Mouse (Mus musculus): Measurements from ENCODE around the gene Clint1. TPM values are rescaled to one million over a fixed set of nuclear protein-coding genes. Genes with fewer than 3 reads are reported as not detected.
"Not testable (repeated sequence)": the region's sequence is repeated elsewhere in the genome, so short reads cannot be mapped to it uniquely, and the experiment has no call there.

Gene Clint1
- polyA plus RNA-seq, 1 experiment from 2014 or later = 60.3 TPM

GRCm38 (mm10) chr11:45875351-45875935, 23.6 kb downstream of the Clint1 start:
- Histone ChIP-seq H3K4me3 (no peak overlapping the region), H3K36me3 (peaks cover 22% of the 10 kb centered on the region; the same call in 1 of the 2 replicates), H3K27me3 (ENCODE audit: low read depth, poor library complexity, severe bottlenecking) (no peaks in the 10 kb centered on the region), H3K4me1 (0 out of 2 replicates have a peak, but pooled peaks cover 3% of the 10 kb centered on the region), H3K9me3 (replicated peaks) (no peaks in the 10 kb centered on the region), H3K27ac (replicated peaks) (no peak overlapping the region)
- DNase-seq (ENCODE audit: low spot score) = no peak
- 97% methylated on average over 7 of the region's 7 CpGs for WGBS

GRCm38 (mm10) chr11:45876036-45876435, 24.2 kb downstream of the Clint1 start:
- Histone ChIP-seq H3K4me3 (no peak overlapping the region), H3K4me1 (0 out of 2 replicates have a peak, but pooled peaks cover 8% of the 10 kb centered on the region), H3K27me3 (ENCODE audit: low read depth, poor library complexity, severe bottlenecking) (no peaks in the 10 kb centered on the region), H3K36me3 (peaks cover 19% of the 10 kb centered on the region; the same call in 1 of the 2 replicates), H3K9me3 (replicated peaks) (no peaks in the 10 kb centered on the region), H3K27ac (replicated peaks) (no peak overlapping the region)
- no peak for DNase-seq (ENCODE audit: low spot score)
- WGBS = 97% methylated on average over 2 of the region's 2 CpGs

- peaks cover 14% of the 10 kb centered on the region; the same call in 1 of the 2 replicates for H3K36me3 ChIP-seq
- DNase-seq (ENCODE audit: low spot score); H3K4me3 ChIP-seq; H3K27me3 ChIP-seq (ENCODE audit: low read depth, poor library complexity, severe bottlenecking); H3K9me3 ChIP-seq (replicated peaks); H3K27ac ChIP-seq (replicated peaks); H3K4me1 ChIP-seq: not testable (repeated sequence)
- WGBS = 84% methylated on average over 4 of the region's 4 CpGs
Measured at GRCm38 (mm10) chr11:45879366-45879765, 27.5 kb downstream of the Clint1 start.

GRCm38 (mm10) chr11:45881026-45881682, 29.3 kb downstream of the Clint1 start:
- no peaks in the 10 kb centered on the region for H3K27me3 ChIP-seq (ENCODE audit: low read depth, poor library complexity, severe bottlenecking)
- no peak overlapping the region for H3K4me3 ChIP-seq
- peaks cover 14% of the 10 kb centered on the region for H3K4me1 ChIP-seq
- H3K9me3 ChIP-seq (replicated peaks) = no peaks in the 10 kb centered on the region
- no peak for DNase-seq (ENCODE audit: low spot score)
- 87% methylated on average over 6 of the region's 6 CpGs for WGBS
- peaks cover 17% of the 10 kb centered on the region for H3K36me3 ChIP-seq
- no peak overlapping the region for H3K27ac ChIP-seq (replicated peaks)

GRCm38 (mm10) chr11:45881683-45882068, 29.8 kb downstream of the Clint1 start:
- H3K36me3 ChIP-seq = peaks cover 22% of the 10 kb centered on the region
- H3K4me3 ChIP-seq = no peak overlapping the region
- 81% methylated on average over 5 of the region's 5 CpGs for WGBS
- peaks cover 14% of the 10 kb centered on the region for H3K4me1 ChIP-seq
- no peak for DNase-seq (ENCODE audit: low spot score)
- no peaks in the 10 kb centered on the region for H3K9me3 ChIP-seq (replicated peaks)
- H3K27ac ChIP-seq (replicated peaks) = no peak overlapping the region
- H3K27me3 ChIP-seq (ENCODE audit: low read depth, poor library complexity, severe bottlenecking) = no peaks in the 10 kb centered on the region

- Histone ChIP-seq H3K27ac (replicated peaks) (no peak overlapping the region), H3K36me3 (peaks cover 38% of the 10 kb centered on the region), H3K4me3 (no peak overlapping the region), H3K9me3 (replicated peaks) (no peaks in the 10 kb centered on the region), H3K4me1 (peaks cover 14% of the 10 kb centered on the region), H3K27me3 (ENCODE audit: low read depth, poor library complexity, severe bottlenecking) (no peaks in the 10 kb centered on the region)
- DNase-seq (ENCODE audit: low spot score) = no peak
- WGBS = 83% methylated on average over 8 of the region's 8 CpGs
Measured at GRCm38 (mm10) chr11:45883270-45883931, 31.6 kb downstream of the Clint1 start.

- WGBS = 76% methylated on average over 4 of the region's 4 CpGs
- Histone ChIP-seq H3K27me3 (ENCODE audit: low read depth, poor library complexity, severe bottlenecking) (no peaks in the 10 kb centered on the region), H3K4me3 (no peak overlapping the region), H3K27ac (replicated peaks) (no peak overlapping the region), H3K4me1 (peaks cover 14% of the 10 kb centered on the region), H3K36me3 (peaks cover 45% of the 10 kb centered on the region), H3K9me3 (replicated peaks) (no peaks in the 10 kb centered on the region)
- DNase-seq (ENCODE audit: low spot score) = no peak
Measured at GRCm38 (mm10) chr11:45884029-45884428, 32.2 kb downstream of the Clint1 start.

GRCm38 (mm10) chr11:45885606-45886230, 33.9 kb downstream of the Clint1 start:
- H3K36me3 ChIP-seq = peaks cover 59% of the 10 kb centered on the region
- H3K4me3 ChIP-seq = no peak overlapping the region
- DNase-seq (ENCODE audit: low spot score) = no peak
- no peaks in the 10 kb centered on the region for H3K27me3 ChIP-seq (ENCODE audit: low read depth, poor library complexity, severe bottlenecking)
- H3K4me1 ChIP-seq = peaks cover 9% of the 10 kb centered on the region
- H3K9me3 ChIP-seq (replicated peaks) = no peaks in the 10 kb centered on the region
- 78% methylated on average over 5 of the region's 5 CpGs for WGBS
- H3K27ac ChIP-seq (replicated peaks) = no peak overlapping the region

GRCm38 (mm10) chr11:45886596-45886995, 34.7 kb downstream of the Clint1 start:
- 88% methylated on average over 5 of the region's 5 CpGs for WGBS
- H3K27me3 ChIP-seq (ENCODE audit: low read depth, poor library complexity, severe bottlenecking) = no peaks in the 10 kb centered on the region
- no peak overlapping the region for H3K4me3 ChIP-seq
- no peak for DNase-seq (ENCODE audit: low spot score)
- H3K36me3 ChIP-seq = peaks cover 68% of the 10 kb centered on the region
- no peak overlapping the region for H3K27ac ChIP-seq (replicated peaks)
- peaks cover 7% of the 10 kb centered on the region for H3K4me1 ChIP-seq
- no peaks in the 10 kb centered on the region for H3K9me3 ChIP-seq (replicated peaks)

GRCm38 (mm10) chr11:45888471-45889030, 36.7 kb downstream of the Clint1 start:
- Histone ChIP-seq H3K4me3 (no peak overlapping the region), H3K4me1 (peaks cover 7% of the 10 kb centered on the region), H3K27me3 (ENCODE audit: low read depth, poor library complexity, severe bottlenecking) (no peaks in the 10 kb centered on the region), H3K36me3 (peaks cover 87% of the 10 kb centered on the region), H3K27ac (replicated peaks) (no peak overlapping the region), H3K9me3 (replicated peaks) (no peaks in the 10 kb centered on the region)
- WGBS = 90% methylated on average over 9 of the region's 9 CpGs
- DNase-seq (ENCODE audit: low spot score) = no peak

GRCm38 (mm10) chr11:45889981-45890380, 38.1 kb downstream of the Clint1 start:
- H3K4me3 ChIP-seq = no peak overlapping the region
- WGBS = 86% methylated on average over 3 of the region's 3 CpGs
- H3K4me1 ChIP-seq = peaks cover 7% of the 10 kb centered on the region
- H3K27me3 ChIP-seq (ENCODE audit: low read depth, poor library complexity, severe bottlenecking) = no peaks in the 10 kb centered on the region
- no peak overlapping the region for H3K27ac ChIP-seq (replicated peaks)
- DNase-seq (ENCODE audit: low spot score) = no peak
- H3K9me3 ChIP-seq (replicated peaks) = no peaks in the 10 kb centered on the region
- H3K36me3 ChIP-seq = peaks cover 97% of the 10 kb centered on the region

GRCm38 (mm10) chr11:45890423-45890822, 38.6 kb downstream of the Clint1 start:
- WGBS = 88% methylated on average over 20 of the region's 20 CpGs
- Histone ChIP-seq H3K36me3 (peaks cover 99% of the 10 kb centered on the region), H3K27me3 (ENCODE audit: low read depth, poor library complexity, severe bottlenecking) (no peaks in the 10 kb centered on the region), H3K27ac (replicated peaks) (no peak overlapping the region), H3K4me3 (no peak overlapping the region), H3K4me1 (peaks cover 7% of the 10 kb centered on the region), H3K9me3 (replicated peaks) (no peaks in the 10 kb centered on the region)
- no peak for DNase-seq (ENCODE audit: low spot score)

Data from midbrain, embryonic 10.5 days (tissue).